Mouse (Mus musculus) G1E (cell line): ENCODE results near the gene 3110009E18Rik. TPM values are rescaled to one million over a fixed set of nuclear protein-coding genes. Genes with fewer than 3 reads are reported as not detected.

Source experiments
- ATAC-seq: 2 replicates; pipeline ENCODE4 v1.8.0; 2016; ENCODE audit warnings: mild to moderate bottlenecking; ENCODE audit not compliant: insufficient number of reproducible peaks, poor library complexity, low FRiP score, severe bottlenecking; ENCODE audit errors: extremely low read depth
- DNase-seq: peaks from one replicate; pipeline ENCODE4 v3.0.0; 2012; ENCODE audit warnings: low spot score
- H3K27me3 ChIP-seq: 2 replicates; pipeline ENCODE4 v1.6.1; 2012; ENCODE audit warnings: mild to moderate bottlenecking, low read length, inconsistent platforms; ENCODE audit not compliant: insufficient read depth
- H3K36me3 ChIP-seq: replicated peaks from 2 replicates; pipeline ENCODE3; 2012; ENCODE audit warnings: mild to moderate bottlenecking, inconsistent platforms
- H3K4me1 ChIP-seq: 2 replicates; pipeline ENCODE4 v1.6.1; 2012; ENCODE audit warnings: low read depth, low read length, inconsistent platforms, mixed read lengths; ENCODE audit not compliant: insufficient read depth
- H3K4me3 ChIP-seq: 2 replicates; pipeline ENCODE4 v1.5.1; 2012; ENCODE audit warnings: low read depth, mild to moderate bottlenecking, inconsistent platforms, low read length, moderate library complexity, mixed read lengths
- H3K9me3 ChIP-seq: replicated peaks from 2 replicates; pipeline ENCODE4 v1.6.1; 2012; ENCODE audit warnings: inconsistent platforms
- CTCF ChIP-seq: IDR thresholded peaks from 2 replicates; pipeline ENCODE4 v1.5.1; 2012; ENCODE audit warnings: low read depth, low read length, inconsistent platforms, mixed read lengths
- GATA1 ChIP-seq: IDR thresholded peaks from 2 replicates; pipeline ENCODE4 v1.6.1; 2012; ENCODE audit warnings: borderline replicate concordance, low read length, inconsistent platforms, mixed read lengths
- GATA2 ChIP-seq: IDR thresholded peaks from 2 replicates; pipeline ENCODE4 v1.6.1; 2012; ENCODE audit warnings: low read depth, low read length, inconsistent platforms, borderline replicate concordance
- POLR2AphosphoS5 ChIP-seq: IDR thresholded peaks from 2 replicates; pipeline ENCODE4 v1.6.1; 2012; ENCODE audit warnings: low read depth, low read length, inconsistent platforms; ENCODE audit not compliant: insufficient replicate concordance
- TAL1 ChIP-seq: conservative IDR thresholded peaks from 2 replicates; pipeline ENCODE4 v1.6.1; 2012; ENCODE audit warnings: low read depth, low read length, inconsistent platforms, mixed read lengths
- polyA plus RNA-seq: library from polyadenylated mRNA; stranded (reverse); fragments of >175 nt; gene quantifications from 2 replicates; pipeline ENCODE4 v1.2.3, GENCODE M21; 2012
- total RNA-seq, 2 experiments: library from RNA; stranded (forward) in 1 of 2; stranded (reverse) in 1 of 2; fragments of 200-1000 nt in 1 of 2; fragments of >200 nt in 1 of 2; fragmentation: Nextera tagmentation in 1 of 2; gene quantifications; 2 replicates each; pipeline ENCODE4 v1.2.3; 2014 to 2017

3110009E18Rik gene
- total and polyA plus RNA-seq, 3 experiments = 7.5 to 24.9 (median 15.0) TPM

DNA sequence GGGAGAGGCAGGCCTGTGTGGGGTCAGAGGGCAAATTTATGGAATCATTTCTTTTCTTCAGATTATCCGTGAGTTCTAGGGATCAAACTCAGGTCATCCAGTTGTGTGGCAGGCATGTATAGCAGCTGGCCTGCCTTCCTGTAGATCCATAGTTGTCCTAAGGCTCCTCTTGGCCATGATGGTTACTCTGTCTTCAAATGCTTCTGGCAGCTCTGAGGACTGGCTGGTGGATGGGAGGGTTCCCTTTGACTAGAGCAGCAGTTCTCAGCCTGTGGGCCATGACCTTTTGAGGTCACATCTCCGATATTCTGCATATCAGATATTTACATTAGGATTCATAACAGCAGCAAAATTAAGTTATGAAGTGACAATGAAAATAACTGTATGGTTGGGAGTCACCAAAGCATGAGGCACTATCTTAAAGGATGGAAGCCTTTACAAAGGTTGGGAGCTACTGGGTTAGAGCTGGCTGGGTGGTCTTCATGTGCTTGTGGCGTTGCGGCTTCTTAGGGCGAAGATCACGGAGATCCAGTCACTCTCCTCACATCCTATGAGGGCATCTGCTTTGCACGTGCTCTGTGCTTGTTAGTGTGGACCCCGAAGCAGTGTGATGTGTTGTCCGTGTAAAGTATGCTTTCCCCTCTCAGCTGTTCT, 37.6 kb downstream of the 3110009E18Rik start:
- TF ChIP-seq CTCF (no peak), GATA2 (no peak), POLR2AphosphoS5 (no peak), TAL1 (no peak), GATA1 (no peak)
- no peaks in the 10 kb centered on the region for H3K9me3 ChIP-seq

DNA sequence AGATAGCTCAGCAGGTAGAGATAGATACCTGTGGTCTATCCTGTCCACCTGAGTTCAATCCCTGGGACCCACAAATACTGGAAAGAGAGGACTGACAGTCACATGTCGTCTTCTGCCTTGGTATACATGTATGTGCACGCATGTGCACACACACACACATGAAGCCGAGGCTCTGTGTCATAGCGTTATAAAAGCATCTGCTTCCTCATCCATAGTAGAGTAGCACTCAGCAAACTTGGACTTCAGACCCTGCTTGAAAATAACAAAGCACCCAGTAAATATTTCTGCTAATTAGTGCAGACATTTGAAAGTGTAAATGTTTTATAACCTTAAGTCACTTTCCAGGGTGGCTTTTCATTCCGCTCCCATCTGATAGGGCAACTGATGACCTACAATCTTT, 40.5 kb downstream of the 3110009E18Rik start:
- Histone ChIP-seq H3K27me3 (no peaks in the 10 kb centered on the region), H3K36me3 (peaks cover 57% of the 10 kb centered on the region), H3K4me1 (no peaks in the 10 kb centered on the region), H3K4me3 (no peak overlapping the region), H3K9me3 (no peaks in the 10 kb centered on the region)
- no peak for ATAC-seq
- no peak for DNase-seq
- TF ChIP-seq GATA1 (no peak), CTCF (no peak), TAL1 (no peak), GATA2 (no peak), POLR2AphosphoS5 (no peak)

More for the DNA sequence above, 37.6 kb downstream of the 3110009E18Rik start:
- DNase-seq = no peak
- no peak for ATAC-seq
- Histone ChIP-seq H3K4me3 (no peak overlapping the region), H3K36me3 (peaks cover 63% of the 10 kb centered on the region), H3K4me1 (no peaks in the 10 kb centered on the region), H3K27me3 (no peaks in the 10 kb centered on the region)

DNA sequence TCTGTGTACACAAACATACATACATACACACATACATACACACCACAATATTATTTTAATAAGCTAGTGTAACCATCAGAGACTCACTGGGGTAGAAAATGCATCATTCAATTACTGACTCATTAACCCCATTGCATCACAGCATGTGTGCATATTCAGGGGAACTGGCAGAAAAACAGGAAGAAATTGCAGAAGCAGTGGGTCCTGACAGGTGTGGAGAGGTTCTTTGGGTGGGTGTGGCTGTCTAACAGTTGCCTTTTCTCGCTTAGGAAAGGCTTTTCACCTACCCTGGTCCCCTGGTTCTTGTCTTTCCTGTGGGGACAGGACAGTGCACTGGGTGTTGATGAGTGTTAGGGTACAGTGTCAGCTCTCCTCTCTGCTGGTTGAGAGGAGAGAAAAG, 41.6 kb downstream of the 3110009E18Rik start:
- Histone ChIP-seq H3K4me3 (no peak overlapping the region), H3K27me3 (no peaks in the 10 kb centered on the region), H3K9me3 (no peaks in the 10 kb centered on the region), H3K36me3 (peaks cover 57% of the 10 kb centered on the region), H3K4me1 (no peaks in the 10 kb centered on the region)
- DNase-seq (no peak), ATAC-seq (no peak)
- no peak for TF ChIP-seq CTCF
- no peak for TF ChIP-seq GATA1
- no peak for TF ChIP-seq TAL1
- TF ChIP-seq GATA2 = no peak
- TF ChIP-seq POLR2AphosphoS5 = no peak

DNA sequence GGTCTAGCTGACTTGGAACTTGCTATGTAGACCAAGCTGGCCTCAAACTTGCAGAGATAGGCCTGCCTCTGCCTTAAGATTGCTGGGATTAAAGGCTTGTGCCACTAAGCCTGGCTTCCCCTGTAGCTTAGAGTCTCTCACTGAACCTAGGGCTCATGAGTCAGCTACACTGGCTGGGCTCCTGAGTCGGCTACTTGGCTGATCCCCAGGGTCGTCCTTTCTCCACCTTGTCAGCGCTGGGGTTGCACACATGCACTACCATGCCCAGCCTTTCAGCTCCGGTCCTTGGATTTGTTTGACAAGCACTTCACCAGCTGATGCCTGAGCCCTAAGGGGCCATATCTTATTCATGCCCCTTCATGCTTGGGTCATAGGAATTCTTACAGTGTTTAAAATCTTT, 47.0 kb downstream of the 3110009E18Rik start:
- Histone ChIP-seq H3K4me1 (no peaks in the 10 kb centered on the region), H3K36me3 (peaks cover 34% of the 10 kb centered on the region), H3K9me3 (no peaks in the 10 kb centered on the region), H3K4me3 (no peak overlapping the region), H3K27me3 (no peaks in the 10 kb centered on the region)
- TF ChIP-seq CTCF = no peak
- no peak for TF ChIP-seq POLR2AphosphoS5
- TF ChIP-seq TAL1 = no peak
- DNase-seq = no peak
- no peak for ATAC-seq

DNA sequence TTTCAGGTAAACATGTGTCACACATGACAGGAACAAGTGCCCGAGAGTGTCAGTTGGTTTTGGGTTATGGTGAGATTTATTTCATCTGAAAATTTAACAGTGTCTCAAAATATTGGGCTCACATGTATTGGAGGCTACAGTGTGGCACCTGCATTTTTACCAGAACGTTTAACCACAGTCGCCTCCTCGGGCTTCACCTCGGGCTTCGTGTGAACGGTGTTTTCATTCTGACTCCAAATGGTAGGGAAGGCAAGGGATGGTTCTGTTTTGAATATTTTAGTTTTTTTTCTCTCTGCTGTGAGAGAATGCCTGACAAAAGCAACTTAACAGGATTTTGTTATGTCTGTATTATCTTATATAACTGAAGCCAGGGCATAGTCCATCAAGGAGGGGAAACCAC, 47.7 kb downstream of the 3110009E18Rik start:
- ATAC-seq (no peak), DNase-seq (no peak)

DNA sequence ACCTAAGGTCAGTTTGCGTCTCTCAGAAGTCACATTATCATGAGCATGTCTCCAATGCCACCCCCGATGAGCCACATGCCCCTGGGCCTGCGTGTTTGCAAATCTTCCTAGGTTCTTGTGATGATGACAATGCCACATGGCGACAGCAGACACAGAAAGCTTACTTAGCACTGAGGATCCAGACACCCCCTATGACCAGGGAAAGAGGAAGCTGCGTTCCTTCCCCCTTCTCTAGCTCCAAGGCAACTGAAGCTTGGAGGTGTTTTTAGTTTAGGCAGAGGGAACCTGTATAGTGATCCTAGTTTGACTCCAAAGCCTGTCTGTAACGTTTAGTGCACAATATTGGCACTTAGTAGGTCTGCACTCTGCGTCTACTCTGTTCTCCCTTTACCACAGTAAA, 49.3 kb downstream of the 3110009E18Rik start:
- H3K36me3 ChIP-seq = peaks cover 32% of the 10 kb centered on the region
- H3K4me3 ChIP-seq = no peak overlapping the region
- TF ChIP-seq GATA2 = no peak
- TF ChIP-seq POLR2AphosphoS5 = no peak
- TF ChIP-seq CTCF = no peak
- no peak for TF ChIP-seq TAL1
- no peak for TF ChIP-seq GATA1
- ATAC-seq = no peak
- no peaks in the 10 kb centered on the region; the same call in 1 of the 2 replicates for H3K4me1 ChIP-seq
- no peaks in the 10 kb centered on the region for H3K9me3 ChIP-seq
- no peak for DNase-seq
- H3K27me3 ChIP-seq = no peaks in the 10 kb centered on the region

More for the DNA sequence above, 47.7 kb downstream of the 3110009E18Rik start:
- Histone ChIP-seq H3K4me1 (no peaks in the 10 kb centered on the region), H3K9me3 (no peaks in the 10 kb centered on the region), H3K4me3 (no peak overlapping the region), H3K27me3 (no peaks in the 10 kb centered on the region), H3K36me3 (peaks cover 34% of the 10 kb centered on the region)
- TF ChIP-seq GATA2 (no peak), GATA1 (no peak), CTCF (no peak), TAL1 (no peak), POLR2AphosphoS5 (no peak)
